Mouse (Mus musculus): ENCODE data around the gene Axl. TPM values are rescaled to one million over a fixed set of nuclear protein-coding genes. Genes with fewer than 3 reads are reported as not detected.
A peak's percentile ranks its signal among the peaks of the same experiment; 100 is the strongest.

Gene Axl
- 0.96 and 4.0 TPM in 2 replicates for total RNA-seq (2017)

GRCm38 (mm10) chr7:25788220-25789128 lies at the start of gene Axl:
Gene Axl, minus strand, starts transcription at chr7:25788705.
- peak; percentile 24; the same call in 1 of the 2 replicates for ATAC-seq (replicated peaks; ENCODE audit: low read depth, poor library complexity, severe bottlenecking)

- ATAC-seq (replicated peaks; ENCODE audit: low read depth, poor library complexity, severe bottlenecking) = peak; percentile 62
Observed at GRCm38 (mm10) chr7:25835188-25835891, 46.8 kb upstream of the Axl start.

- no peak for ATAC-seq (replicated peaks; ENCODE audit: low read depth, poor library complexity, severe bottlenecking)
Observed at GRCm38 (mm10) chr7:25831557-25832530, 43.3 kb upstream of the Axl start.

DNA sequence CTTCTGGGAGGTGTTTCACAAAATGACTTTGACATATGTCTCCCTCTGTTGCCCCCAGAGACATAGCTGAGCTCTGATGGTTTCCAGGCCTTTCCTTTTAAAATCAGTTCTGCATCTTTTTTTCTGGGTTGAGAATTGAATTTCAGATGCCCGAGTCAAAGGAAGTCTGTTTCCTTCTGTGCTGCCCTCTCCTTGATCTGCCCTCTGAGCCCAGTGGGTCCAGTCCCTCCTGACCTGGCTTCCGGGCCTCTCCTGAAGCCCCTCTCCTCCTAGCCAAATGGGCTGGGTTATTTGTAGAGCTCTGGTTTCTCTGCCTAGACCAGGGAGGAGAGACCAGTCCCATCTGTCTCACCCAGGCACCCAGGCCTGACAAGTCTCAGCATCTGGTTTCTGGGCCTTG lies 41.7 kb upstream of the Axl start:
- ATAC-seq (replicated peaks; ENCODE audit: low read depth, poor library complexity, severe bottlenecking) = no peak

GRCm38 (mm10) chr7:25827199-25827598 lies 38.7 kb upstream of the Axl start:
- ATAC-seq (replicated peaks; ENCODE audit: low read depth, poor library complexity, severe bottlenecking) = peak; percentile 88

- no peak for ATAC-seq (replicated peaks; ENCODE audit: low read depth, poor library complexity, severe bottlenecking)
Observed at GRCm38 (mm10) chr7:25826029-25826428, 37.5 kb upstream of the Axl start.

GRCm38 (mm10) chr7:25825043-25825442 lies 36.5 kb upstream of the Axl start:
- no peak for ATAC-seq (replicated peaks; ENCODE audit: low read depth, poor library complexity, severe bottlenecking)

DNA sequence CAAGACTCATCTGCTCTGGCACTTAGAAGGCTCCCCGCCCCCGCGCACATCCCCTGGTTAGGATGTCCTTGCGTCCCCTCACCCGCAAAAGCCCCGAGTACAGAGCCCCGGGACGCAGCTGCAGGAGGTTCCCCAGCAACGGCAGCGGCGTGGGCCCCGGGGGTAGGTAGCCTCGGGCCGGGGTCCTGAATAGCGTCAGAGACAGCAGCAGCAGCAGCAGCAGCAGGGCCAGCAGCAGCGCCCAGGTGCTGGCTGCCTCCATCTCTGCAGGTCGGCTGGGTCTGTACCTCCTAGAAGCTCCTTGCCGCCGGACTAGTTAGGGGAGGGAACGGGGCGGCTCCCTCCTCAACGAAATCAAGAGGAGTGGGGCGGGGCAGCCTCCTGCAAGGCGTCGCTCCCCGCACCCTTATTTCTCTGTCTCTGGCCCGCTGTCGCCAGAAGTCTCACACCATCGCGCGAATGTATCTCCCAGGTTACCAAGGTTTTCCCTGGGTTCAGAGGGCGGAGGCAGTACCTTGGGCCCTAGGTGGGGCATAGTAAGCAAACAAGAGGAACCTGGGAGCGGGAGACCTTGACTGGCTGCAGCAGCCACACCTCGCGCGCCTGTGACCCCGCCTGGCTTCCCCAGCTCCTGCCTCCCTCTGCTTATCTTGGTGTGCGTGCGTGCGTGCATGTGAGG lies 27.9 kb upstream of the Axl start, which contains the start of gene Cyp2s1:
Gene Cyp2s1, minus strand, starts transcription at position 673 of the 679 bp plus-strand sequence.
- peak; percentile 59 for ATAC-seq (replicated peaks; ENCODE audit: low read depth, poor library complexity, severe bottlenecking)

DNA sequence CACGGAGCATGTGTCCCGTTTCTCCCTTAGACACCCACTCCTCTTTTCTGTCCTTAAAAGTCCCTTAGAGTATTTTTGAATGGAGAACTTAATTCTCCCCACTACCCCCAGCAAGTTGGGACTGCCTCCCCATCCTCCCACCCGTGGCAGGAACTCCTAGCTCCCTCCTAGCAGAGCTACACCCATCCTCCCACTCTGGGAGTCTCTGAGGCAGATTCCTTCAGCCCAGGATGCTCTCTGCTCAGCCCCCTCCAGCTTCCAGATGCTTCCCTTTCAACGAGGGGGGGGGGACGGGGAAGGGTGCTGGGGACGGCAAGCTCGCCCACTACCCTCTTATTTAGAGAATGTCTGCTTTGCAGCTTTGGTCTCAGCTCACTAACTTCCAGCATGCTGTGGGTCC lies 27.1 kb upstream of the Axl start:
- no peak for ATAC-seq (replicated peaks; ENCODE audit: low read depth, poor library complexity, severe bottlenecking)

GRCm38 (mm10) chr7:25814711-25815110 lies 26.2 kb upstream of the Axl start:
- ATAC-seq (replicated peaks; ENCODE audit: low read depth, poor library complexity, severe bottlenecking) = no peak

GRCm38 (mm10) chr7:25812195-25812594 lies 23.7 kb upstream of the Axl start:
- ATAC-seq (replicated peaks; ENCODE audit: low read depth, poor library complexity, severe bottlenecking) = no peak

DNA sequence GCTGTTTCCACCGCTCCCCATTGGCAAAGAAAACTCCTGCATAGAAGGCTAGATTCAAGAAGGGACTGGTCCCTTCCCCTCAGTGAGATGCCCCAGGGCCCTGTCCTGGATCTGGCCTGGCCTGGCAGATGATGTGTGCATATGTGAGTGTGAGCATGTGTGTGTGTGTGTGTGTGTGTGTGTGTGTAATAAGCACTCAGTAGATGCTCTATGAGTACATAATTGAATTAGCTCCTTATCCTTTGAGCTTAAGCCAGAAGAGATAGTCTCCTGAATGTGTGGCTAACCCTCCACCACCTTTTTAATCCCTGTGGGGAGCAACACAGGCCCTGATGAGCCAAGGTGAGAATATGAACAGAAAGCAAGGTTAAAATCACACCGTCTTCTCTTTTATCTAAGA lies 23.2 kb upstream of the Axl start:
- ATAC-seq (replicated peaks; ENCODE audit: low read depth, poor library complexity, severe bottlenecking) = no peak

GRCm38 (mm10) chr7:25805631-25806343 lies 17.3 kb upstream of the Axl start:
- peak; percentile 91 for ATAC-seq (replicated peaks; ENCODE audit: low read depth, poor library complexity, severe bottlenecking)

GRCm38 (mm10) chr7:25804792-25805191 lies 16.3 kb upstream of the Axl start:
- no peak for ATAC-seq (replicated peaks; ENCODE audit: low read depth, poor library complexity, severe bottlenecking)

- ATAC-seq (replicated peaks; ENCODE audit: low read depth, poor library complexity, severe bottlenecking) = no peak
Observed at GRCm38 (mm10) chr7:25803460-25803859, 15.0 kb upstream of the Axl start.

GRCm38 (mm10) chr7:25802241-25803125 lies 14.0 kb upstream of the Axl start:
- ATAC-seq (replicated peaks; ENCODE audit: low read depth, poor library complexity, severe bottlenecking) = no peak; the same call in 1 of the 2 replicates

GRCm38 (mm10) chr7:25801031-25801430 lies 12.5 kb upstream of the Axl start:
- no peak for ATAC-seq (replicated peaks; ENCODE audit: low read depth, poor library complexity, severe bottlenecking)

DNA sequence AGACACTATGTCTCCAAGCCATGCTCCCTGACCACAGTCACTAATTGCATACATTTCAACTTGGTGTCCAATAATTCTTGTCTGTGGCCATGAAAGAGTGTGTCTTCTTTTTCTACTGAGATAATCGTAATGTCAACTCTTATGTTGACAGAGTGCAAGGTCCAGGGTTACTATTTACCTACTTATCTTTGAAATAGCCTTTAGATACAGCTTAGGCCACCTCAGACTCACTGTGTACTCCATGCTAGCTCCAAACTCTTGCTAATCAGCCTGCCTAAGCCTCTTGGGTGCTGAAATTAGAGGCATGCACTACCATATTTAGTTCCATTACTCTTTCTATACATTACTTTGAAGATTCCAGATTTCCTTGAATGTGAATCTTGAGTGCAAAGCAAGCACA lies 10.9 kb upstream of the Axl start:
- ATAC-seq (replicated peaks; ENCODE audit: low read depth, poor library complexity, severe bottlenecking) = no peak

All from common myeloid progenitor, adult 5-6 weeks (primary cell).